Mouse (Mus musculus) heart, postnatal 0 days (tissue): ENCODE results near the gene Ribc2.

Experiments
- CTCF ChIP-seq: IDR thresholded peaks from 2 replicates; pipeline ENCODE4 v1.5.1; 2016; ENCODE audit warnings: antibody characterized with exemption, control low read depth, low read depth
- EP300 ChIP-seq: IDR thresholded peaks from 2 replicates; pipeline ENCODE4 v1.6.1; 2016; ENCODE audit warnings: antibody characterized with exemption, low read depth

GRCm38 (mm10) chr15:85135143-85135542 lies 3.3 kb downstream of the Ribc2 start:
- no peak for TF ChIP-seq CTCF
- no peak for TF ChIP-seq EP300
